Mouse (Mus musculus) gastrocnemius, postnatal 36 days (tissue): ENCODE measurements around the gene Vmn1r122. TPM values are rescaled to one million over a fixed set of nuclear protein-coding genes. Genes with fewer than 3 reads are reported as not detected.
"Not testable (repeated sequence)": the region's sequence is repeated elsewhere in the genome, so short reads cannot be mapped to it uniquely, and the experiment has no call there.

Experiments
- DNase-seq, 2 experiments: peaks; one replicate each; pipeline ENCODE4 v3.0.0; 2022
- intact Hi-C: fragments of 180-260 bp; cut with DNase I; formaldehyde crosslinking; loops from one replicate; pipeline ENCODE4 v1.15.1; 2025
- long read RNA-seq, 2 experiments: library from polyadenylated mRNA; stranded (forward); transcript quantifications; one replicate each; pipeline ENCODE4 v2.0.0; 2021
- total RNA-seq, 2 experiments: library from RNA; stranded (reverse); gene quantifications; 2 replicates each; pipeline ENCODE4 v1.2.3; 2021

The Vmn1r122 gene
- not detected for total RNA-seq
- long read RNA-seq, experiment 1 = 0 reads
- long read RNA-seq, experiment 2 = 0 reads

GRCm38 (mm10) chr7:21134028-21134427 lies at the start of gene Vmn1r122:
Gene Vmn1r122, minus strand, starts transcription at chr7:21134128.
- intact Hi-C loops, DNase-seq: not testable (repeated sequence)

GRCm38 (mm10) chr7:21161885-21162284 lies 28.0 kb upstream of the Vmn1r122 start, which contains the start of gene Vmn1r123:
Gene Vmn1r123, plus strand, starts transcription at chr7:21162185.
- DNase-seq, intact Hi-C loops: not testable (repeated sequence)

- DNase-seq, intact Hi-C loops: not testable (repeated sequence)
These were observed 35.5 kb downstream of the Vmn1r122 start, which contains the start of gene Vmn1r121 for GRCm38 (mm10) chr7:21098413-21098812. Gene Vmn1r121, minus strand, starts transcription at chr7:21098513.

Other genes with a start within 250 kb of the Vmn1r122 start
- not detected for gene Vmn1r118, start 221.8 kb downstream of the Vmn1r122 start, total RNA-seq
- not detected for gene Vmn1r119, start 121.7 kb downstream of the Vmn1r122 start, total RNA-seq
- not detected for gene Vmn1r120, start 80.3 kb downstream of the Vmn1r122 start, total RNA-seq
- not detected for gene Vmn1r121, start 35.6 kb downstream of the Vmn1r122 start, total RNA-seq
- gene Vmn1r123, start 28.1 kb upstream of the Vmn1r122 start, total RNA-seq = not detected
- gene Gm5157, start 56.3 kb upstream of the Vmn1r122 start, total RNA-seq = not detected
- gene Vmn1r124, start 126.5 kb upstream of the Vmn1r122 start, total RNA-seq = not detected
- not detected for gene Vmn1r125, start 138.1 kb upstream of the Vmn1r122 start, total RNA-seq
- not detected for gene Vmn1r126, start 167.3 kb upstream of the Vmn1r122 start, total RNA-seq
- not detected for gene Vmn1r127, start 185.7 kb upstream of the Vmn1r122 start, total RNA-seq
- gene Vmn1r128, start 215.2 kb upstream of the Vmn1r122 start, total RNA-seq = not detected
- not detected for gene Vmn1r129, start 227.2 kb upstream of the Vmn1r122 start, total RNA-seq